Mouse (Mus musculus): ENCODE measurements at regions not wholly inside any gene's neighbourhood (a gene's known extent, or its start where the extent isn't known, plus 50 kb on each side); places are given as distances from the start of the nearest gene placed in this dataset.

DNA sequence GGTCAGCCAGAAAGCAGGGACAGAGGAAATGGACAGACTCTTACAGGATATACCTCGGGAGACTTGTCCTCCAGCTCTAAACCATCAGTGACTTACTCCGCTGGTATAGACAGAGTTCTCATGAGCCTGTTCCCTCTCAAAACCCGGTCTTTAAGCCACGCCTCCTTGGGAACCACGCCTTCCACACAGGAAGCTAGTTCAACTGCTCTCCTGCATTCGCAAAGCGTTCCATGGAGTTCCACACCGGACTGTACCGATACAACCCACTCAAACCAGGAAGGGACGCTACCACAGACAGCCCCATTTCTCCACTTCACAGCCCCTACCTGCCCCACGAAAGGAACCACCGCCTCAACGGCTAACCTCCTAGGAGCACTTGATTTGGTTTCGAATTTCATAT, 50.1 kb upstream of the Cplx2 start:
- WGBS, result 84% methylated on average over 14 of the region's 14 CpGs
- no peaks in the 10 kb centered on the region for H3K9me3 ChIP-seq
- H3K4me2 ChIP-seq (replicated peaks), result no peak overlapping the region
- H3K4me1 ChIP-seq, result peaks cover 20% of the 10 kb centered on the region
- H3K4me3 ChIP-seq, result no peak overlapping the region
- H3K27ac ChIP-seq, result no peak overlapping the region
- no peak for ATAC-seq (ENCODE audit: low FRiP score, low read depth)
- H3K36me3 ChIP-seq, result no peaks in the 10 kb centered on the region
- no peak overlapping the region for H3K9ac ChIP-seq
- H3K27me3 ChIP-seq (replicated peaks), result no peaks in the 10 kb centered on the region
